Mouse (Mus musculus) bone marrow macrophage, adult 2 months (primary cell): ENCODE measurements at regions not wholly inside any gene's neighbourhood (a gene's known extent, or its start where the extent isn't known, plus 50 kb on each side); places are given as distances from the start of the nearest gene placed in this dataset.

Experiments
- CTCF ChIP-seq: IDR thresholded peaks from 2 replicates; pipeline ENCODE4 v1.5.1; 2012; ENCODE audit warnings: low read depth, mild to moderate bottlenecking, low read length, moderate library complexity
- POLR2A ChIP-seq: IDR thresholded peaks from 2 replicates; pipeline ENCODE4 v1.6.1; 2012; ENCODE audit warnings: mild to moderate bottlenecking, low read depth, low read length, borderline replicate concordance

DNA sequence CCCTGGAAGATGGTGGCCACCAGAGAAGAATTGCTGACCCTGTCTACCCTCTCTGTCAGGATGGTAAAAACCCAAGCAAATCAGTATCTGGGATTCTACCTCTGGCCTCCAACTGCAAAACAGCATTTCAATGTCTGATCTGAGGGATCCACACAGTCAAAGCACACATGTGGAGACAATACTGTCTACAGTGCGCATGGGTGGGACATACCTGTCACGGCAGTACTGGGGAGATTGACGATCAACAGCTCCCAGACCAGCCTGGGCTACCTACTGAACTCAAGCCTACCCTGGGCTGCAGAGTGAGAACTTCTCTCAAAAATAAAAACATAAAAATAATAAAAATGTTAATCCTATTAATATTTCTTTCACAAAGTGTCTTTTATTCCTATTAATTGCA, 66.7 kb upstream of the Smyd2 start:
- TF ChIP-seq CTCF = no peak
- no peak for TF ChIP-seq POLR2A
